Mouse (Mus musculus) Muller cell, postnatal 12 days (primary cell): ENCODE measurements around the gene Vti1b.
A peak's percentile ranks its signal among the peaks of the same experiment; 100 is the strongest.
"Not testable (repeated sequence)": the region's sequence is repeated elsewhere in the genome, so short reads cannot be mapped to it uniquely, and the experiment has no call there.

ENCODE experiments used
- DNase-seq: peaks from one replicate; pipeline ENCODE4 v3.0.0-alpha.2; 2015; ENCODE audit errors: inconsistent ontology term

The Vti1b gene

DNA sequence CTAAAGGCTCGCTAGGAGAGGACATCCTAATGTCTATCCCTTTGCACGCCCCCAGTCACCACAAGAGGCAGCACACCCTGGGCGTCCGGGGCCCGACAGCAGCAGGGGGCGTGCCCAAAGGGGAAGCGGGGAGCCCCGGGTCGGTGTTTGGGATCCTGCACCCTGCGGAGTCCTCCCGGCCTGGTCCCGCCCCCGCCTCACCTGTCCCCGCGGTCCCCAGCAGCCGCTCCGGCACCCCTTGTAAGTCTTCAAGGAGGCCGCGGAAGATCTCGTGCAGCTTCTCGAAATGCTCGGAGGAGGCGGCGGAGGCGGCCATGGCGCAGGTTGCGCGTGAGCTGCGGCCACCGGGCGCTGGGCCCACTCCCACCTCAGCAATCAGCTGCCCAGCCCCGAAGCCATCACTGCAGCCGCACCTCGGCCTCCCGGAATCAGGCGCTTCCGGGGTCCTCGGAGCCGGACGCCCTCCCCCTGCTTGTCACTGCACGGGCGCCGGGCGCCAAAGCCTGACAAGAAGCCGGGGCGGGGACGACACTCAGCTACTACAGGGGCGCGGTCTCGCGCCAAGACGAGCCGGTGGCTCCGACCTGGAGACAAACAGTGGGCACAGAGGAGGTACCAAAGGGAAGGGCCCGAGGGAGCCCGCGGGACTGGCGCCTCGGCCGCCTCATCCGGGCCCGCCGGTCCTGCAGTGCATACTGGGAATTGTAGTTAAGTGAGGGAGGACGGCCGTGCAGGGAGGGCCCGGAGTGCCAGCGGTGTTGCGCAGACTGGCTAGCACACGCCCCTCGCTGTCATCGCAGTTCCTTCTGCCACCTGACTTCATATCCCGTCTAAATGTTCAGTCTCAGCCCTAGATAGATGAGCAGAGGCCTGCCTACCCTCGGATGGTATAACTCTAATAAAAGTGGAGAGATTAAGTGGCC, at the start of gene Vti1b:
Vti1b (minus strand) TSS at position 649 of the 923 bp plus-strand sequence.
- peak; percentile 95 for DNase-seq

DNA sequence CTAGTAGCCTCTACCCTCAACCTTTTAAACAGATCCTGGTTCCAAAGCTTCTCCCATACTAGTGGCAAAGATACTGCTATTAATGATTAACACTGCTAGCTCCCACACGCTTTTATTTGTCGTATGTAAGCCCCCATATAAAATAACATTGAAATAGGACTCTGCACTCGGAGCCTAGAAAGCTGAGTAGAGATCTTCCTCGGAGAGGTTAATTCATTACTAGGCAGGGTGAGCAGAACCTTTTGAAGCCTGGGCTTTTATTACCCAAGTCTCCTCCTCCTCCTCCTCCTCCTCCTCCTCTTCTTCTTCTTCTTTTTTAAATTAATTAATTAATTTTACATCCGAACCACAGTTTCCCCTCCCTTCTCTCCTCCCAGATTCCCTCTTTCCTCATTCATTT, 45.0 kb upstream of the Vti1b start:
- no peak for DNase-seq

- DNase-seq, result no peak
These were observed 39.0 kb upstream of the Vti1b start for GRCm38 (mm10) chr12:79211447-79211846.

- DNase-seq, result peak; percentile 48
These were observed 36.4 kb upstream of the Vti1b start, which contains the start of gene Rdh12 for GRCm38 (mm10) chr12:79208703-79209464. TSS of gene Rdh12 (plus strand) at chr12:79208914.

GRCm38 (mm10) chr12:79201882-79202281, 29.4 kb upstream of the Vti1b start:
- DNase-seq, result no peak

DNA sequence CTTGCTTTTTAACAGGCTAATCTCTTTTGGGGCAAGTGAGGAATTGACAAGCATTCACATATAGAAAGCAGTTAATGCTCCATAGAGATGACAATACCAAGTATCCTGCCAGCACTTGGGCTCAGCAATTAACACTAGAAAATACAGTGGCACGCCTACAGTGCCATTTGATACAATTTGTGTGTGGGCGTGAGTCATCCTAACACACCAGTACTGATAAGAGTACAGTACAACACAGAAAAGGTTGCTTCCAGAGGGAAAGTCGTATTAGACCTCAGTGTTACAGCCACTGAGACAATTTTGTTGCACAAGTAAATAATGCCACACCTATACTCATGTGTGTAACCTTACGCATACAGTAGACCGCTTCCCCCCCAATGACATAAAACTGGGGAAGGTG, 24.6 kb upstream of the Vti1b start:
- DNase-seq, result no peak

DNA sequence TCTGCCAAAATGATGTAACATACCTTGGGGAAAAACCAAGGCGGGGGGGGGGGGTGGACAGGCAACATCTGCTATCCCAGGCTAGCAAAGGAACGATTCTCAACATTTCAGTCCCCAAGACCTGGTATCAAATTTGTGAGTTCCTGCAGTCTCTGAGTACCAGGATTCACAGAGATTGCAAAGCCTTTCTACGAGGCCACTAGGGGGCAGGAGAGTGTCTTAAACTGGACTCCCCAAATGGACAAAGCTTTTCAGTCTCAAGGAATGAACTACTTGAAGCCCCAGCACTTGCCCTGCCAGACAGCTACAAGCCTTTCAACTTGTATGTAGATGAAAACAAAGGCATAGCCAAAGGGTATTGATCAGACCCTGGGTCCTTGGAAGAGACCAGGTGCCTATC, 21.0 kb upstream of the Vti1b start:
- peak; percentile 49 for DNase-seq

GRCm38 (mm10) chr12:79192193-79192592, 19.7 kb upstream of the Vti1b start, which contains the start of gene Rdh11:
TSS of gene Rdh11 (minus strand) at chr12:79192293.
- no peak for DNase-seq

DNA sequence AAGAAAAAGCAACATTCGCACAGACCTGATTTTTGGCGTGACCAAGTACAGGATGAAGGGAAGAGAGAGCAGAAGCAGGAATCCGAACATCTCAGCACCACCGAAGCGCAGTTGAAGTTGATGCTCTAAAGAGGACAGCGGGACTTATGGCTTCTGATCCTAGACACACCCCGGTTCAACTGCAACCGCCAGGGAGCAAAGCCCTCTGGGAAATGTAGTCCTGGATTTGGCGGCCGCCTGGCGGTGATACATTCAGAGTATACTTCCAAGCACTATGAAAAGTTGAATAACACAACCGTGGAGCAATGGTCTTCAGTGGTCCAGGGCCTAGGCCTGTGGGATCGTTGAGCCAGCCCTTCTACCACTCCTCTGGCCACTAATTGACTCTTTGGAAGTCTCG, 19.2 kb upstream of the Vti1b start:
- DNase-seq, result peak; percentile 79

DNA sequence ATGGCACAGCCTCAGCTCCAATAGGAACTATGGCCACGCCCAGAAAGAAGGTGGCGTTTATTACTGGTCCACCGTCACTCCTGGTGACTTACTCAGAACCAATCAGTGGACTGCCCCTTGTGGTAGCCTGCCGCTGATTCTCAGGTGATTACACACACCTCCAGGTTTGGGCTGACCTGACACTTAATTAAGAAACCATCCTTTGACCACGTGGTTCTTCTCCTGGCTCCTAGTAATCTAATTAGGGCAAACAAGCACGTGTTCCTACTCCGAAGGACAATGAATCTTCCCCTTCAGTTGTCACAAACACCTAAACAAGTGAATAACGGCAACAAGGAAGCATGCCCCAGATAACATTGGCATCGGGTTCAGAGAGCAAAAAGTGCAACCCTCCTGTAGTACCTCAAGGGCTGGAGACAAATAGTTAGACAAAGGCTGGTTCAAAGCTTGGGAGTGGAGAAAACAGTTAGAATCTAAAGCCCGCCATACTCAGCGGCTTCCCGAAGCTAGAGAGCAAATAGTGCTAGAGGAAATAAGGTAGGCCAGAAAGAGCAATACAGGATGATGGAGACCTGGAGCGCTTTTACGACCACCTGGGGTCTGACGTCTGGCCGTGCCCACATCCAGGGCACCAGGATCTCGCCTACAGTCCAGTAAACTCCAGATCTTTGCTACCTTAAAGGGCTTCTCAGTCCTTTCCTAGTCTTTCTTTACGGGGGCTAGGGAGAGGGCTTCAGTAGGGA, 18.6 kb upstream of the Vti1b start:
- peak; percentile 66 for DNase-seq

DNA sequence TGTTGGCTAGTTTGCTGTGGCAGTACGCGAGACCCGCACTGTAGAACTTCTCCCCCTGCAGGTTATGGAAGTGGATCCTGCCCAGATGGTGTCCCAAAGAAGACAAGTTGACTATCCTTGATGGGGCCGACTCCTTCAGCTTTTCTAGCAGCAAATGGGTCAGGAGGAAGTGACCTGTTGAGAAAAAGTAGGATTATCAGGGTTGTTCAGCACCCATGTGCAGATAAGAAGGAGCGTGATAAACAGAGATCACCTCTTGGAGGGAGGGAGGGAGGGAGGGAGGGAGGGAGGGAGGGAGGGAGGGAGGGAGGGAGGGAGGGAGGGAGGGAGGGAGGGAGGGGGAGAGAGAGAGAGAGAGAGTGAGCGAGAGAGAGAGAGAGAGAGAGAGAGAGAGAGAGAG, 12.7 kb upstream of the Vti1b start:
- not testable (repeated sequence) for DNase-seq

GRCm38 (mm10) chr12:79175998-79176397, 3.5 kb upstream of the Vti1b start:
- no peak for DNase-seq

- no peak for DNase-seq
These were observed 1.3 kb upstream of the Vti1b start for GRCm38 (mm10) chr12:79173721-79174120.

- no peak for DNase-seq
These were observed 1.0 kb downstream of the Vti1b start for GRCm38 (mm10) chr12:79171269-79171995.

DNA sequence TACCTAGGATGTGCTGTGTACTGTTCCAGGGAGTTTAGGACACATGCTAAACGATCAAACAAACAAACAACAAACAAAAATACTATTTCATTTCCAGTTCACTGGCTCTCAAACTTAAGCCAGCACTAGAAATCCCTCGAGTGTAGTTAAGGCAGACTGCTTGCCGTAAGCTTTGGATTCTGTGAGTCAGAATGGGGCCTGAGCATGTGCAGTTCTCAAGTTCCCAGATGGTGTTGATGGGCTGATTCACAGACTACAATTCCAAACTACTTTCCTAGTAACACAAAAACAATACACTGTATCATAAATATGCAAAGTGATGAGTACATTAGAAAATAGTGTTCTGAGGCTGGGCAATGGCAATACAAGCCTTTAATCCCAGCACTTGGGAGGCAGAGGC, 2.0 kb downstream of the Vti1b start:
- no peak for DNase-seq

DNA sequence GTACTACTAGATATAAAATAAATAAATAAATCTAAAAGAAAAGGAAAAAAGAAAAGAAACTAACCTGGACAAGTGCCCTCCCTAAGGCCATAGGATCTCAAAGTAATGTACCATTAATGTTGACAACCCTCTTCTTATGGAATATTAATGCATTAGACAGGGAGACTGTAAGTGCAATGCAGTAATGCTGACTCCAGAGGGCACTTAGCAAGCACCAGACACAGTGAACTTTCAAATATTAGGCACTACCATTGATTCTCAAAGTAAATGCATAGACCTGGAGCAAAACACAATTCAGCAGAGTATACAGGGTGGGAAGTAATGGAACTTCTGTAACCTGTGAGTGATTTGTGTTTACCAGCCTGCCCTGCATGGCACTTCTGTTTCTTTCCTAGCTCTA, 3.3 kb downstream of the Vti1b start:
- DNase-seq, result no peak

GRCm38 (mm10) chr12:79162876-79163275, 9.6 kb downstream of the Vti1b start:
- DNase-seq, result no peak

GRCm38 (mm10) chr12:79149653-79150052, 22.8 kb downstream of the Vti1b start:
- no peak for DNase-seq

- DNase-seq, result no peak
These were observed 31.1 kb downstream of the Vti1b start for GRCm38 (mm10) chr12:79141384-79141783.

GRCm38 (mm10) chr12:79140811-79141210, 31.7 kb downstream of the Vti1b start:
- DNase-seq, result no peak

DNA sequence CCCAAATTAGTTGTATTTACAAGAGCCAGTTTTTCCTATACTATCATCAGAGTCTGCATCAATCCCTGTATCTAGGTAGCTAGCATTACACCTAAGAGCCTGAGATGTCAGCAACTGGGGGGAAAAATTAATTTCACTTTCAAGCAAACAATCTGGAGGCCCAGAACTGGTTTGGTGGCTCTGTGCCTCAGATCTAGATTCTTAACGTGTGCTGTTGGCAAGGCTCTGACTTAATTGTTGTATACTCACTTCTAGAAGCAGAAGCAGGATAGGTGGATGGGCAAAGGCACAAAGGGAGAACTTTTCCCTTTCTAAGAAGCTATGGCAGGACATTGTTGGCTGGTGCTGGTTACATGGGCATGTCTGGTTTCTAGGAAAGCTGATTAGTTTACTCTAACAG, 33.0 kb downstream of the Vti1b start:
- no peak for DNase-seq
